Mouse (Mus musculus) C2C12 (cell line): ENCODE results near the gene Dhx32.

Experiments used
- CEBPB ChIP-seq: IDR thresholded peaks from one replicate; pipeline ENCODE4 v1.6.1; 2011; ENCODE audit warnings: low read depth, mild to moderate bottlenecking, control low read depth, moderate library complexity
- CTCF ChIP-seq: IDR thresholded peaks from one replicate; pipeline ENCODE4 v1.5.1; 2011; ENCODE audit not compliant: control insufficient read depth, insufficient read depth, insufficient read length
- MAX ChIP-seq: IDR thresholded peaks from one replicate; pipeline ENCODE4 v1.6.1; 2011; ENCODE audit warnings: mild to moderate bottlenecking, control low read depth
- MYOD1 ChIP-seq: IDR thresholded peaks from one replicate; pipeline ENCODE4 v1.6.1; 2011; ENCODE audit warnings: low read depth; ENCODE audit not compliant: control insufficient read depth, insufficient read length
- MYOG ChIP-seq: IDR thresholded peaks from one replicate; pipeline ENCODE4 v1.6.1; 2011; ENCODE audit not compliant: control insufficient read depth, insufficient read length; ENCODE audit errors: extremely low read depth
- USF1 ChIP-seq: IDR thresholded peaks from one replicate; pipeline ENCODE4 v1.6.1; 2011; ENCODE audit warnings: low read depth, mild to moderate bottlenecking, control low read depth, moderate library complexity

GRCm38 (mm10) chr7:133775179-133775578, 7.3 kb downstream of the Dhx32 start:
- TF ChIP-seq MAX (no peak), CTCF (no peak), MYOD1 (no peak), MYOG (no peak), CEBPB (no peak), USF1 (no peak)
